Mouse (Mus musculus) embryonic facial prominence, embryonic 12.5 days (tissue): ENCODE data around the gene Styx. TPM values are rescaled to one million over a fixed set of nuclear protein-coding genes. Genes with fewer than 3 reads are reported as not detected.
"Not testable (repeated sequence)": the region's sequence is repeated elsewhere in the genome, so short reads cannot be mapped to it uniquely, and the experiment has no call there.

Source experiments
- ATAC-seq: fragments of 200-750 bp; cut with Nextera tagmentation; 2 replicates; pipeline ENCODE4 v1.8.0; 2017; ENCODE audit not compliant: insufficient number of reproducible peaks, insufficient read depth, low FRiP score, low TSS enrichment
- H3K27ac ChIP-seq: fragments of 300-500 bp; sonication (generic); 2 replicates; pipeline ENCODE4 v1.5.1; 2016; ENCODE audit warnings: mild to moderate bottlenecking
- H3K27me3 ChIP-seq: fragments of 300-500 bp; sonication (generic); 2 replicates; pipeline ENCODE4 v1.6.1; 2016; ENCODE audit warnings: mild to moderate bottlenecking, moderate library complexity
- H3K36me3 ChIP-seq: fragments of 300-500 bp; sonication (generic); 2 replicates; pipeline ENCODE4 v1.6.1; 2016; ENCODE audit warnings: mild to moderate bottlenecking
- H3K4me1 ChIP-seq: fragments of 300-500 bp; sonication (generic); 2 replicates; pipeline ENCODE4 v1.6.1; 2016
- H3K4me2 ChIP-seq: fragments of 300-500 bp; sonication (generic); replicated peaks from 2 replicates; pipeline ENCODE4 v1.6.1; 2016; ENCODE audit warnings: mild to moderate bottlenecking, moderate library complexity
- H3K4me3 ChIP-seq: fragments of 300-500 bp; sonication (generic); 2 replicates; pipeline ENCODE4 v1.5.1; 2016; ENCODE audit warnings: mild to moderate bottlenecking
- H3K9ac ChIP-seq: fragments of 300-500 bp; sonication (generic); 2 replicates; pipeline ENCODE4 v1.6.1; 2016; ENCODE audit warnings: mild to moderate bottlenecking, moderate library complexity
- H3K9me3 ChIP-seq: fragments of 300-500 bp; sonication (generic); 2 replicates; pipeline ENCODE4 v1.6.1; 2016; ENCODE audit warnings: mild to moderate bottlenecking, moderate library complexity
- WGBS: fragments of 180-500 bp; shearing (Covaris S2); methylation state at CpG from one replicate; pipeline ENCODE4 v1.1.7; 2016; 5-methylcytosine and 5-hydroxymethylcytosine counted together
- polyA plus RNA-seq: library from polyadenylated mRNA; unstranded; fragments of >200 nt; fragmentation: Nextera tagmentation; extraction: Ambion mirVana; gene quantifications from 2 replicates; pipeline ENCODE4 v1.2.1, GENCODE M21; 2016

Styx gene
- polyA plus RNA-seq, 1 experiment from 2014 or later, result 65.7 TPM

- H3K27ac ChIP-seq, result no peak overlapping the region
- no peak for ATAC-seq
- H3K36me3 ChIP-seq, result peaks cover 27% of the 10 kb centered on the region
- H3K4me1 ChIP-seq, result no peaks in the 10 kb centered on the region
- H3K9ac ChIP-seq, result no peak overlapping the region
- H3K4me2 ChIP-seq, result no peak overlapping the region
- no peaks in the 10 kb centered on the region for H3K9me3 ChIP-seq
- WGBS, result 91% methylated on average over 3 of the region's 3 CpGs
- no peak overlapping the region for H3K4me3 ChIP-seq
- no peaks in the 10 kb centered on the region for H3K27me3 ChIP-seq
Measured at GRCm38 (mm10) chr14:45378771-45379170, 27.9 kb downstream of the Styx start.

- no peak overlapping the region for H3K4me3 ChIP-seq
- WGBS, result 90% methylated on average over 6 of the region's 6 CpGs
- no peaks in the 10 kb centered on the region for H3K9me3 ChIP-seq
- no peak overlapping the region for H3K9ac ChIP-seq
- no peaks in the 10 kb centered on the region for H3K27me3 ChIP-seq
- H3K4me2 ChIP-seq, result no peak overlapping the region
- no peak overlapping the region for H3K27ac ChIP-seq
- no peak for ATAC-seq
- peaks cover 27% of the 10 kb centered on the region for H3K36me3 ChIP-seq
- H3K4me1 ChIP-seq, result no peaks in the 10 kb centered on the region
Measured at GRCm38 (mm10) chr14:45380756-45381155, 29.9 kb downstream of the Styx start.

- Histone ChIP-seq H3K27ac (no peak overlapping the region), H3K9me3 (no peaks in the 10 kb centered on the region), H3K4me1 (peaks cover 8% of the 10 kb centered on the region), H3K27me3 (no peaks in the 10 kb centered on the region), H3K9ac (no peak overlapping the region), H3K4me3 (no peak overlapping the region), H3K36me3 (peaks cover 27% of the 10 kb centered on the region), H3K4me2 (no peak overlapping the region)
- WGBS, result 85% methylated on average over 4 of the region's 4 CpGs
- no peak for ATAC-seq
Measured at GRCm38 (mm10) chr14:45382912-45383311, 32.0 kb downstream of the Styx start.

- Histone ChIP-seq H3K9me3 (no peaks in the 10 kb centered on the region), H3K4me2 (no peak overlapping the region), H3K36me3 (peaks cover 7% of the 10 kb centered on the region), H3K27me3 (no peaks in the 10 kb centered on the region), H3K27ac (no peak overlapping the region), H3K4me1 (peaks cover 13% of the 10 kb centered on the region), H3K4me3 (no peak overlapping the region), H3K9ac (no peak overlapping the region)
- WGBS, result 91% methylated on average over 2 of the region's 2 CpGs
- no peak for ATAC-seq
Measured at GRCm38 (mm10) chr14:45385596-45385995, 34.7 kb downstream of the Styx start.

GRCm38 (mm10) chr14:45387480-45387879, 36.6 kb downstream of the Styx start:
- Histone ChIP-seq H3K4me3 (peak overlapping the region; percentile 84), H3K27me3 (no peaks in the 10 kb centered on the region), H3K27ac (no peak overlapping the region), H3K36me3 (no peaks in the 10 kb centered on the region; the same call in 1 of the 2 replicates), H3K9me3 (no peaks in the 10 kb centered on the region), H3K4me1 (peaks cover 13% of the 10 kb centered on the region), H3K4me2 (peak overlapping the region; percentile 70), H3K9ac (no peak overlapping the region)
- ATAC-seq, result no peak; the same call in 1 of the 2 replicates
- WGBS, result 29% methylated on average over 2 of the region's 2 CpGs

- WGBS, result 1% methylated on average over 70 of the region's 71 CpGs
- ATAC-seq, result peak; percentile 95
Measured at GRCm38 (mm10) chr14:45388345-45389181, 37.7 kb downstream of the Styx start.

GRCm38 (mm10) chr14:45389194-45389593, 38.3 kb downstream of the Styx start:
- H3K9me3 ChIP-seq, result no peaks in the 10 kb centered on the region
- WGBS, result 26% methylated on average over 3 of the region's 3 CpGs
- H3K4me3 ChIP-seq, result peak overlapping the region; percentile 84
- H3K27me3 ChIP-seq, result no peaks in the 10 kb centered on the region
- H3K4me2 ChIP-seq, result peak overlapping the region; percentile 70
- H3K9ac ChIP-seq, result peak overlapping the region; percentile 81
- H3K36me3 ChIP-seq, result no peaks in the 10 kb centered on the region
- ATAC-seq, result peak; percentile 32; the same call in 1 of the 2 replicates
- H3K4me1 ChIP-seq, result peaks cover 13% of the 10 kb centered on the region
- peak overlapping the region; percentile 47; the same call in 1 of the 2 replicates for H3K27ac ChIP-seq

More at GRCm38 (mm10) chr14:45388345-45389181, 37.7 kb downstream of the Styx start:
- H3K27ac ChIP-seq, result peak overlapping the region; percentile 47; the same call in 1 of the 2 replicates
- peaks cover 13% of the 10 kb centered on the region for H3K4me1 ChIP-seq
- H3K4me3 ChIP-seq, result peak overlapping the region; percentile 84
- H3K36me3 ChIP-seq, result no peaks in the 10 kb centered on the region
- H3K27me3 ChIP-seq, result no peaks in the 10 kb centered on the region
- H3K4me2 ChIP-seq, result peak overlapping the region; percentile 70
- no peaks in the 10 kb centered on the region for H3K9me3 ChIP-seq
- H3K9ac ChIP-seq, result peak overlapping the region; percentile 81

GRCm38 (mm10) chr14:45399836-45400235, 48.9 kb downstream of the Styx start:
- Histone ChIP-seq H3K4me1 (no peaks in the 10 kb centered on the region), H3K4me3 (no peak overlapping the region), H3K4me2 (no peak overlapping the region), H3K36me3 (no peaks in the 10 kb centered on the region), H3K9me3 (no peaks in the 10 kb centered on the region; the same call in 1 of the 2 replicates), H3K27ac (no peak overlapping the region), H3K27me3 (no peaks in the 10 kb centered on the region), H3K9ac (no peak overlapping the region)
- WGBS, result 75% methylated on average over 3 of the region's 3 CpGs
- ATAC-seq, result no peak

GRCm38 (mm10) chr14:45403651-45404050, 52.8 kb downstream of the Styx start:
- no peak for ATAC-seq
- Histone ChIP-seq H3K9ac (no peak overlapping the region), H3K4me3 (no peak overlapping the region), H3K4me1 (no peaks in the 10 kb centered on the region), H3K9me3 (no peaks in the 10 kb centered on the region; the same call in 1 of the 2 replicates), H3K36me3 (no peaks in the 10 kb centered on the region), H3K27ac (no peak overlapping the region), H3K4me2 (no peak overlapping the region), H3K27me3 (no peaks in the 10 kb centered on the region)
- 82% methylated on average over 7 of the region's 7 CpGs for WGBS

- H3K27me3 ChIP-seq, H3K9ac ChIP-seq, H3K9me3 ChIP-seq, H3K4me2 ChIP-seq, H3K27ac ChIP-seq, H3K36me3 ChIP-seq, ATAC-seq, H3K4me3 ChIP-seq, H3K4me1 ChIP-seq: not testable (repeated sequence)
- 92% methylated on average over 2 of the region's 3 CpGs for WGBS
Measured at GRCm38 (mm10) chr14:45404813-45405212, 53.9 kb downstream of the Styx start, which contains the start of gene Gnpnat1. TSS of gene Gnpnat1 (minus strand) at chr14:45404913.

- Histone ChIP-seq H3K9me3 (no peaks in the 10 kb centered on the region), H3K27ac (no peak overlapping the region), H3K27me3 (no peaks in the 10 kb centered on the region), H3K4me1 (no peaks in the 10 kb centered on the region), H3K36me3 (no peaks in the 10 kb centered on the region), H3K4me3 (no peak overlapping the region), H3K4me2 (no peak overlapping the region), H3K9ac (no peak overlapping the region)
- ATAC-seq, result no peak
- WGBS, result 87% methylated on average over 4 of the region's 4 CpGs
Measured at GRCm38 (mm10) chr14:45416265-45416664, 65.4 kb downstream of the Styx start.

- Histone ChIP-seq H3K4me2 (no peak overlapping the region), H3K4me1 (no peaks in the 10 kb centered on the region), H3K36me3 (no peaks in the 10 kb centered on the region), H3K9ac (no peak overlapping the region), H3K4me3 (no peak overlapping the region), H3K27ac (no peak overlapping the region), H3K9me3 (no peaks in the 10 kb centered on the region), H3K27me3 (no peaks in the 10 kb centered on the region)
- WGBS, result 68% methylated on average over 3 of the region's 3 CpGs
- no peak for ATAC-seq
Measured at GRCm38 (mm10) chr14:45418553-45418952, 67.7 kb downstream of the Styx start.
